Mouse (Mus musculus): Measurements from ENCODE around the gene Trip6. TPM values are rescaled to one million over a fixed set of nuclear protein-coding genes. Genes with fewer than 3 reads are reported as not detected.

Gene Trip6
- polyA plus RNA-seq, 1 experiment: 46.2 TPM

DNA sequence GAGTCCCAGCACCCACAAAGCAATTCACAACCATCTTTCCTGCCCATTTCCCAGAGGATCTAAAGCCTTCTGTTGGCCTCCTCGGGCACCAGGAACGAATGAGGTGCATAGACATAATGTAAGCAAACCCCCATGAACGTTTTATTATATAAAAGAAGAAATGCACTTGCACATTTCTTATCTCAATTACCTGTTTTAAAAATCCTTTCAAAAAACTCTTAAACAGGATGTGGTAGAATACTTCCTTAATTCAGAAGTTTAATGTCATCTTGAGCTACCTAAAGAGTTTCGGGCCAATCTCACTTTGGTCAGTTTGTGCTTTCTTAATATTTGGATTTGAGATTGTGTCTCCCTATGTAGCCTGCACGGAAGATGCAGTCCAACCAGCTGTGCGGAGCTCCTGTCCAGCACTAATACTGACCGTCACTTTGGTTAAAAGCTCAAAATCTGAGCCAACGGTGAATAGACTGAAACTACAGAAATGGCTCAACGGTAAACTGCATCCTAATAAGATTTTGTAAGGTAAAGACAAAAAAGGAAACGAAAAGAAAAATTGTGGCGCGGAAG, 7.7 kb downstream of the Trip6 start:
- Histone ChIP-seq H3K4me3 (peak overlapping the region; percentile 78), H3K4me2 (ENCODE audit: low read depth) (peak overlapping the region; percentile 79), H3ac (ENCODE audit: control insufficient read depth, insufficient read length) (peak overlapping the region; percentile 50), H3K79me2 (ENCODE audit: control insufficient read depth, insufficient read depth) (peaks cover 59% of the 10 kb centered on the region), H3K36me3 (ENCODE audit: control insufficient read depth, insufficient read depth) (peaks cover 20% of the 10 kb centered on the region), H3K27me3 (ENCODE audit: control insufficient read depth, insufficient read depth, insufficient read length) (no peaks in the 10 kb centered on the region)
- TF ChIP-seq CEBPB (IDR thresholded peaks at IDR 0.05; ENCODE audit: insufficient read depth, poor library complexity, severe bottlenecking) (no peak), E2F4 (IDR thresholded peaks at IDR 0.05; ENCODE audit: insufficient read depth) (no peak), MYOD1 (IDR thresholded peaks at IDR 0.05; ENCODE audit: control insufficient read depth in 1 of 3, insufficient read length in 2 of 3, low read depth in 2 of 3) (no peak), USF1 (IDR thresholded peaks at IDR 0.05; ENCODE audit: low read depth) (no peak), MYOG (IDR thresholded peaks at IDR 0.05; ENCODE audit: control insufficient read depth in 1 of 3, insufficient read depth in 1 of 3, insufficient read length in 2 of 3, low read depth in 2 of 3) (no peak), TCF12 (IDR thresholded peaks at IDR 0.05; ENCODE audit: insufficient read depth, poor library complexity, severe bottlenecking) (no peak), MAX (IDR thresholded peaks at IDR 0.05; ENCODE audit: low read depth) (no peak), SRF (IDR thresholded peaks at IDR 0.05; ENCODE audit: control insufficient read depth, insufficient read length, low read depth) (no peak), POLR2A (IDR thresholded peaks at IDR 0.05; ENCODE audit: insufficient read length, low read depth) (no peak), REST (IDR thresholded peaks at IDR 0.05; ENCODE audit: insufficient read depth, insufficient read length) (no peak)

GRCm38 (mm10) chr5:137305822-137306221, 8.4 kb downstream of the Trip6 start:
- Histone ChIP-seq H3K4me3 (peak overlapping the region; percentile 78), H3ac (ENCODE audit: control insufficient read depth, insufficient read length) (no peak overlapping the region), H3K4me2 (ENCODE audit: low read depth) (peak overlapping the region; percentile 79), H3K36me3 (ENCODE audit: control insufficient read depth, insufficient read depth) (peaks cover 20% of the 10 kb centered on the region), H3K27me3 (ENCODE audit: control insufficient read depth, insufficient read depth, insufficient read length) (no peaks in the 10 kb centered on the region), H3K79me2 (ENCODE audit: control insufficient read depth, insufficient read depth) (peaks cover 59% of the 10 kb centered on the region)
- TF ChIP-seq SRF (IDR thresholded peaks at IDR 0.05; ENCODE audit: control insufficient read depth, insufficient read length, low read depth) (no peak), TCF3 (IDR thresholded peaks at IDR 0.05; ENCODE audit: insufficient read length, low read depth) (no peak), POLR2AphosphoS2 (IDR thresholded peaks at IDR 0.05; ENCODE audit: insufficient read length, low read depth) (no peak)

- Histone ChIP-seq H3K36me3 (ENCODE audit: control insufficient read depth, insufficient read depth) (peaks cover 29% of the 10 kb centered on the region), H3K4me3 (no peak overlapping the region), H3ac (ENCODE audit: control insufficient read depth, insufficient read length) (no peak overlapping the region), H3K79me2 (ENCODE audit: control insufficient read depth, insufficient read depth) (peaks cover 59% of the 10 kb centered on the region), H3K4me2 (ENCODE audit: low read depth) (peak overlapping the region; percentile 79), H3K27me3 (ENCODE audit: control insufficient read depth, insufficient read depth, insufficient read length) (no peaks in the 10 kb centered on the region)
- TF ChIP-seq MAX (IDR thresholded peaks at IDR 0.05; ENCODE audit: low read depth) (no peak), TCF3 (IDR thresholded peaks at IDR 0.05; ENCODE audit: insufficient read length, low read depth) (no peak)
Observed at GRCm38 (mm10) chr5:137304816-137305215, 9.4 kb downstream of the Trip6 start.

GRCm38 (mm10) chr5:137304165-137304564, 10.0 kb downstream of the Trip6 start:
- Histone ChIP-seq H3K4me3 (no peak overlapping the region), H3ac (ENCODE audit: control insufficient read depth, insufficient read length) (no peak overlapping the region), H3K4me2 (ENCODE audit: low read depth) (peak overlapping the region; percentile 79), H3K79me2 (ENCODE audit: control insufficient read depth, insufficient read depth) (peaks cover 59% of the 10 kb centered on the region), H3K36me3 (ENCODE audit: control insufficient read depth, insufficient read depth) (peaks cover 28% of the 10 kb centered on the region), H3K27me3 (ENCODE audit: control insufficient read depth, insufficient read depth, insufficient read length) (no peaks in the 10 kb centered on the region)
- TF ChIP-seq POLR2A (IDR thresholded peaks at IDR 0.05; ENCODE audit: insufficient read length, low read depth) (no peak), MYOD1 (IDR thresholded peaks at IDR 0.05; ENCODE audit: control insufficient read depth in 1 of 3, insufficient read length in 2 of 3, low read depth in 2 of 3) (peak in 2 of 3 experiments; percentile 36 to 39)

DNA sequence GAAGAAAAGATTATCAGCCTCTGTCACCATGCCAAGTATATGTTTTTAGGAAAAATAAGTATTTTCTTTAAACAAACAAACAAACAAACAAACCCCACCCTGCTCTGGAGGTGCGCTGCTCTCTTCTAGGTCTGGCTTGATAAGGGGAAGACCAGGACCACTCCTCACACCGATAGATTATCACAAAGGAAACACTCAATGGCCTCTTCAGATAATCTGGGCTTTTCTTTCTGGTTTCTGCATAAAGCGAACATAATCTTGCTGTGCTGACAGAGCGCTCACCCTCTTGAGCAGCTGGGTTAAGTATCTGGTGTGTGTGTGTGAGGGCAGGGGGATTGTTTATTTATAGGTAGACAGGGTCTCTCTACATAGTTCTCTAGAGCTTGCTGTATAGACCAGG, 10.6 kb downstream of the Trip6 start:
- Histone ChIP-seq H3K27me3 (ENCODE audit: control insufficient read depth, insufficient read depth, insufficient read length) (no peaks in the 10 kb centered on the region), H3ac (ENCODE audit: control insufficient read depth, insufficient read length) (no peak overlapping the region), H3K4me2 (ENCODE audit: low read depth) (peak overlapping the region; percentile 79), H3K36me3 (ENCODE audit: control insufficient read depth, insufficient read depth) (peaks cover 28% of the 10 kb centered on the region), H3K4me3 (no peak overlapping the region), H3K79me2 (ENCODE audit: control insufficient read depth, insufficient read depth) (peaks cover 59% of the 10 kb centered on the region)
- TF ChIP-seq SRF (IDR thresholded peaks at IDR 0.05; ENCODE audit: control insufficient read depth, insufficient read length, low read depth) (no peak), USF1 (IDR thresholded peaks at IDR 0.05; ENCODE audit: low read depth) (no peak), CEBPB (IDR thresholded peaks at IDR 0.05; ENCODE audit: insufficient read depth, poor library complexity, severe bottlenecking) (no peak), E2F4 (IDR thresholded peaks at IDR 0.05; ENCODE audit: insufficient read depth) (no peak), TCF12 (IDR thresholded peaks at IDR 0.05; ENCODE audit: insufficient read depth, poor library complexity, severe bottlenecking) (no peak), POLR2AphosphoS2 (IDR thresholded peaks at IDR 0.05; ENCODE audit: insufficient read length, low read depth) (no peak), MYOD1 (IDR thresholded peaks at IDR 0.05; ENCODE audit: control insufficient read depth in 1 of 3, insufficient read length in 2 of 3, low read depth in 2 of 3) (no peak), MAX (IDR thresholded peaks at IDR 0.05; ENCODE audit: low read depth) (no peak), MYOG (IDR thresholded peaks at IDR 0.05; ENCODE audit: control insufficient read depth in 1 of 3, insufficient read depth in 1 of 3, insufficient read length in 2 of 3, low read depth in 2 of 3) (no peak), POLR2A (IDR thresholded peaks at IDR 0.05; ENCODE audit: insufficient read length, low read depth) (no peak)
